Mouse (Mus musculus) testis, adult 2 months (tissue): ENCODE data around the gene Ctnna2. TPM values are rescaled to one million over a fixed set of nuclear protein-coding genes. Genes with fewer than 3 reads are reported as not detected.

ENCODE experiments used
- H3K27ac ChIP-seq: fragments of 200-500 bp; 2 replicates; pipeline ENCODE4 v1.5.1; 2012; ENCODE audit warnings: low read depth, low read length; ENCODE audit not compliant: control insufficient read depth, insufficient read depth
- H3K27me3 ChIP-seq: fragments of 200-500 bp; 2 replicates; pipeline ENCODE4 v1.6.1; 2012; ENCODE audit warnings: mild to moderate bottlenecking, low read length, moderate library complexity; ENCODE audit not compliant: control insufficient read depth, insufficient read depth
- H3K36me3 ChIP-seq: fragments of 200-500 bp; 2 replicates; pipeline ENCODE4 v1.6.1; 2012; ENCODE audit warnings: mild to moderate bottlenecking, low read length; ENCODE audit not compliant: control insufficient read depth, insufficient read depth
- H3K4me1 ChIP-seq: fragments of 200-500 bp; 2 replicates; pipeline ENCODE4 v1.6.1; 2012; ENCODE audit warnings: low read length; ENCODE audit not compliant: control insufficient read depth, insufficient read depth
- H3K4me3 ChIP-seq: fragments of 200-500 bp; 2 replicates; pipeline ENCODE4 v1.5.1; 2012; ENCODE audit warnings: low read depth, mild to moderate bottlenecking, low read length, moderate library complexity, mixed read lengths; ENCODE audit not compliant: control insufficient read depth
- CTCF ChIP-seq: fragments of 200-500 bp; IDR thresholded peaks from 2 replicates; pipeline ENCODE4 v1.5.1; 2012; ENCODE audit warnings: low read depth, mild to moderate bottlenecking, inconsistent platforms, low read length, moderate library complexity; ENCODE audit not compliant: control insufficient read depth, insufficient read depth, insufficient replicate concordance
- POLR2A ChIP-seq: fragments of 200-500 bp; IDR thresholded peaks from 2 replicates; pipeline ENCODE4 v1.6.1; 2012; ENCODE audit warnings: low read depth, mild to moderate bottlenecking, inconsistent platforms, low read length, moderate library complexity; ENCODE audit not compliant: control insufficient read depth
- polyA plus RNA-seq: library from polyadenylated mRNA; depleted of rRNA; stranded (reverse); fragments of >200 nt; gene quantifications from 2 replicates; pipeline ENCODE4 v1.2.3, GENCODE M21; 2012

The Ctnna2 gene
- polyA plus RNA-seq, 1 experiment: 7.2 TPM

DNA sequence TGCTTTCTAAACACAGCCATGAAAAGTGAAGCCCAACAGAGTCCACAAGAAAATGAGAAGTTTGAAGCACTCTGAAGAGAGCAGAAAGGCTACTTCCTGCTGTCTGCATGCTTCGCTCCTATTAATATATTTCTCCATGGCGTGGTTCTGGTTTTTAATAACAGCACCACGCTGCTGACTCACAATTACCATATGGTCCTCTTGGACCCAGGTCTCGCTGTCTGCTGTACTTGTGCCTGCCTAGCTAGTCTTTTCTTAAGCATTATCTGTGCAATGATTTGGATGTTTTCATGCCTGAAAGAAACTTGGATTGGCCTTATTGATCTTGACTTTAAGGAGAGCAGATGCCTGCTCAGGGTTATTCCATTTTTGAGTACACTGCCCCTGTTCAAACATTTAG is 28.2 kb downstream of the Ctnna2 start:
- no peak overlapping the region for H3K4me3 ChIP-seq
- no peak overlapping the region for H3K27ac ChIP-seq
- no peaks in the 10 kb centered on the region for H3K27me3 ChIP-seq
- TF ChIP-seq POLR2A (no peak), CTCF (no peak)
- H3K36me3 ChIP-seq: no peaks in the 10 kb centered on the region
- no peaks in the 10 kb centered on the region for H3K4me1 ChIP-seq

DNA sequence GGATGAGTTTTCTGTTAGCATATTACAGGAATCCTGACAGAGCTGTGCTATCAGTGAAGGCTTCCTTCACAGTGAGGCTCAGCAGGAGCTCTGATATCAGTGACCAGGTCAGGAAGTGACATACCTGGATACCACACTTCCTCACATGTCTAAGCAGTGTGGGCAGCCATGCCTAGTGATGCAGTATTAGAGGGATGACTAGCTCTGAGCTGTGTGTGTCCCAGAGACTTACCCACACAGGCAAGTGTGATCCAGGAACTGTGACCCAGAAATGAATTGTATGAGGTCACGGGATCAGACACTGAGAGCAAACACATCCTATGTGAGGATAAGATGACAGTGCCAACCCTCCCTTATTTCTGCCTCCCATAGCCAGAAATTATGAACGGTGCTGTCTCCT is 28.8 kb downstream of the Ctnna2 start:
- Histone ChIP-seq H3K27ac (no peak overlapping the region), H3K4me1 (no peaks in the 10 kb centered on the region), H3K36me3 (no peaks in the 10 kb centered on the region), H3K4me3 (no peak overlapping the region), H3K27me3 (no peaks in the 10 kb centered on the region)
- no peak for TF ChIP-seq CTCF
- TF ChIP-seq POLR2A: no peak

DNA sequence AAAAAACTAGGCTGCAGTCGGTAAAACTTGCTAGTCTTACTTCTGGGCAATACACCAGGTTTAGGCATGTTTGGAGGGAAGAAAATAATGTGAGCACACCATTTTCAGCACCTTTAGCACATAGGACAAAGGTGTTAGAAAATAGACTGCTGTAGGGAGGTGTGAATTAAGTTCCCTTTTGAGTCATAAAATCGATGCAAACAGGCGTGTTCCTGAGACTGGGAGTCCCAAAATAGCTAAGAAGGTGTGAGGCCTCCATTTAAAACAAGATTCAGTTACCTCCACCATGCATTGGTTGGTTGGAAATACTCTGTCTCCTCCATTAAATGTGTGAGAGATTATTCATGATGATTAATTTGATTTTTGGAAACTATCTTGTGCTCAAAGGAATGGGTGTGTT is 50.1 kb downstream of the Ctnna2 start:
- TF ChIP-seq POLR2A (no peak), CTCF (no peak)
- Histone ChIP-seq H3K36me3 (no peaks in the 10 kb centered on the region), H3K4me3 (no peak overlapping the region), H3K4me1 (no peaks in the 10 kb centered on the region), H3K27ac (no peak overlapping the region), H3K27me3 (no peaks in the 10 kb centered on the region)

DNA sequence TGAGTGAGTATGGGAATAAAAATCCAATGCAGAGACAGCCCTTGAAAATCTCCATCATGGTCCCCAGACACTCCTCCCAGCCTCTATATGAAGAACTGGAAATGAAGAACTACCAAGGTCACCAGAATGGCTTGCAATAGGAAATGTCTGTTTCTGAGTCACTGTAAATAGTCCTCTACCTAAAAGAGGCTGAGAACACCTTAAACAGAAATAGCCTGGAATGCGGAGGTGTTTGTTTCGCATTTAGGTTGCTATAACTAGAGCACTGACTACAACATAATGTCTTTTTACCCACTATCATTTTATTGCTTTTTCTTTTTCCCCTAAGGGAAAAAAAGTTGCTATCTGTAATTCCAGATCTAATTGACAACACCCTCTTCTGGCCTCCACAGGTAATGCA is 106.3 kb downstream of the Ctnna2 start:
- no peaks in the 10 kb centered on the region for H3K4me1 ChIP-seq
- H3K27ac ChIP-seq: no peak overlapping the region
- H3K27me3 ChIP-seq: no peaks in the 10 kb centered on the region
- no peak overlapping the region for H3K4me3 ChIP-seq
- H3K36me3 ChIP-seq: no peaks in the 10 kb centered on the region
- TF ChIP-seq CTCF (no peak), POLR2A (no peak)

DNA sequence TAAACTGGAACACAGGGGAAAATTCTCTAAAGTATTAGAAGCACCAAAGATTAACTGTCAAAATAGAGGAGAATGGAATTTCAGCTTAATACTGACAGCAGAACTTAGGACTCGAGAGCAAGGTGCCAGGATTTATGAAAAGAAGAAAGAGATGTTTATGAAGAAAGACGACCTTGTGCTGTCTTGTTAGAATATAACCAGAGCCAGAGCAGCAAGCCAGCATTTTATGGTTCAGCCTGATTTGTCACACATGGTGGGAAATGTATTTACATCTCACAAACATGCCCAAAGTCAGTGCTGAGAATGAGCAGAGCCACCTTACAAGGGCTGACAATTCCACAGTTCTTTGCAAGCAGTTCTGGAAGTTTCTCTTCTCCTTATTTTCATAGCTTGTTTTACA is 110.2 kb downstream of the Ctnna2 start:
- Histone ChIP-seq H3K36me3 (no peaks in the 10 kb centered on the region), H3K27ac (no peak overlapping the region), H3K4me3 (no peak overlapping the region), H3K4me1 (no peaks in the 10 kb centered on the region), H3K27me3 (no peaks in the 10 kb centered on the region)
- no peak for TF ChIP-seq CTCF
- no peak for TF ChIP-seq POLR2A

DNA sequence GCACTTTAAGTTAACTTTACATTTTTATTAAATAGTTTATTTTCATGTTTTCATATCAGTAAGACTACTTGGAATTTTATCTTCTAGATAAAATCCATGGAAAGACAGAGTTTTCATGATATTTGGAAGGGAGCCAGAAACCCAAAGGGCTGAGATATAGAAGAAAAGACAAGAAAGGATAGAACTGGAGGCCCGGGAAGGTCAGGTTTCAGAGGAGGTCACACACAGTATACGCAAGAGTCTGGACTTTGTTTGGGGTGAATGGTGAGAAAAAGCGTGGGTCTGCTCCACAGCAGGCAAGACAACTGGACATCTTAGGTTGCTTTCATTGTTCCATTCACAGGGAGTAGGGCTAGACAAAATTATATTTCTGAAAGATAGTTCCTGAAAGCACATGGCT is 111.4 kb downstream of the Ctnna2 start:
- no peak overlapping the region for H3K4me3 ChIP-seq
- H3K27ac ChIP-seq: no peak overlapping the region
- TF ChIP-seq CTCF (no peak), POLR2A (no peak)
- H3K27me3 ChIP-seq: no peaks in the 10 kb centered on the region
- no peaks in the 10 kb centered on the region for H3K4me1 ChIP-seq
- no peaks in the 10 kb centered on the region for H3K36me3 ChIP-seq

DNA sequence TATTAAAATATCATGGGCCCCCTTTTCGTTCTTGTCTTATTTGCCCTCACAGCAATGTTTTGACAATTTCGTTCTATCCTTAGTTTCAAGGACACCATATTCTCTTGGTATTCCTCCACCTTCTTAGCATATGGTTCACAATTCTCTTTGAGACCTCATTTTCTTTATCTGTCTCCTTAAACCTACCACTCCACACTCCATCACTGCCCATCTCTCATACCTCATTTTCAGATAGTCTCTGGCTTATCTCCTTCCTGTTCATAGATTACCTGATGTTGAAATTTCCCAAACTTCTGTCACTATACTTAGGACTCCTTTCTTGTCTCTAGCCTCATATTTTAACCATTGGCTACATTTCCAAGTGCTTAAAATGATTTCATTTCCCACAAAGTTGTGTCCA is 116.1 kb downstream of the Ctnna2 start:
- Histone ChIP-seq H3K27ac (no peak overlapping the region), H3K27me3 (no peaks in the 10 kb centered on the region), H3K4me3 (no peak overlapping the region), H3K4me1 (no peaks in the 10 kb centered on the region), H3K36me3 (no peaks in the 10 kb centered on the region)
- TF ChIP-seq CTCF (no peak), POLR2A (no peak)

DNA sequence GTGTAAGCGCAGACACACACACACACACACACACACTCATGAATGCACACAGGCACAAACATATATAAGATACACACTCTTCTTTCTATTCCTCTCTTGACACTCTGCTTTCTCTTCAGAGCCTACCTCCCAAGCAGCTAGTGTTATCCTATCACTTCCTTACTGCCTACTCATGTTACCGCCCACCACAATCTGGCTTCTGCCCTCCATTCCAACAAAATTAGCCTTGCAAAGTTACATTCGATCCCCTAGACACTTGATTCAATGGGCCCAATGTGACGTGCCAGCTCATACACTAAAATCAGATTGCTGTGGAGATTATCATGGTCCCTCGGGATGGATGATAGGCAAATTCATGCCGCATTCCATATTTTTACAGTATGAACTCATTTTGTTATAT is 116.7 kb downstream of the Ctnna2 start:
- Histone ChIP-seq H3K27me3 (no peaks in the 10 kb centered on the region), H3K27ac (no peak overlapping the region), H3K36me3 (no peaks in the 10 kb centered on the region), H3K4me3 (no peak overlapping the region), H3K4me1 (no peaks in the 10 kb centered on the region)
- TF ChIP-seq CTCF (no peak), POLR2A (no peak)
